Mouse (Mus musculus): ENCODE results near the gene Cldn22.
"Not testable (repeated sequence)": the region's sequence is repeated elsewhere in the genome, so short reads cannot be mapped to it uniquely, and the experiment has no call there.

Cldn22 gene

DNA sequence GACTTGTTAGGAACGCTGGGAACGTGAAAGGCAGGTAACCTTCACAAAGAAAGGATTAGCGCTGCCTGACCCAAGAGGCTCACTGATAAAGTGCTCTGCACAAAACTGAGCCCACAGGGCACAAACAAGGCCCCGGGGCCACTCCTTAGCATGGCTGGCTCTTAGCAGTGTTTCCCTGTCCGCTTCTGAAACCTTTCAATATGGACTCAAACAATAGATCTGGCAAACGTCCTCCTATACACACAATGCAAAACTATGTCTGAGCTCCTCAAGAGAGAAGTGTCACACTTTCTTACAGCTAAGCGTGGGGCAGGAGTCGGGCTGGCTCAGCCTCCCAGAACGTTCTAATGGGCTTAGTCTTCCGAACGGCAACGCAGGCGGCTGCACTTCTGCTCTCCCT lies at the start of gene Cldn22:
Gene Cldn22, plus strand, starts transcription at position 301 of the 400 bp plus-strand sequence.
- DNase-seq (ENCODE audit: extremely low spot score): no peak

DNA sequence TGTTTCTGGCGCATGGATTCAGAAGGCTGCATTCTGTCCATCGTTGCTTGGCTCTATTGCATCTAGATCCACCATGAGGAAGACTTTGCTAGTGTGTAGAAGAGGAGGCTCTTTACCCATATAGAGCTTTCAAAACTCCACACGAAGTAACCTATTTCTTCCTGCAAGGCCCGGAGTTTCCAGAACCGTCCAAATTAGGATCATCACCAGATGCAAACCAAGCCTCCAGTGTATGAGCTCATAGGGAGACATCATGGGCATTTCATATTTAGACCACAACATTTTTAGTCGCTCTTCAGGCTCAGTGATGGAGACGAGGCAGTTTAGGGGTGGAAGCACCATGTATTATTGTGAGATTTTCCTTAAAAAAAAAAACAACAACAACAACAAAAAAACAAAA lies 46.9 kb upstream of the Cldn22 start:
- no peak for DNase-seq (ENCODE audit: extremely low spot score)

DNA sequence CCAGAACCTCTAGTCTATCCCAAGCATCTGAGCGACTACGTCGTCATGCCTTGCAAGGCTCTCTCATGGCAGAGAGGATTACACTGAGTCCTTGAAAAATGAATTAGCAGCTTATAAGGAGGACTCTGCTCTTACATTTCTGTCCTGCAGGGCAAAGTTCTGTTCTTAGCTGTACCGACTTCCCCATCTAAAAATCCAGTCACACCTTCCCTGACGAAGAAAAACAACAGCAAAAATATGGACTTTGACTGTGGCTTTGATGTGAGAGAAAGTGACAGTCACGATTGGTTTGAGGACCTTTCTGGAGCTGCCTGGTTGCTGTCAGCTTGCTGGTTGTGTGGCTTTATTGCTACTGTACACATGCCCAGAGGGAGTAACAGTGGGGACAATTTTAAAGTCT lies 44.7 kb upstream of the Cldn22 start:
- DNase-seq (ENCODE audit: extremely low spot score): no peak

DNA sequence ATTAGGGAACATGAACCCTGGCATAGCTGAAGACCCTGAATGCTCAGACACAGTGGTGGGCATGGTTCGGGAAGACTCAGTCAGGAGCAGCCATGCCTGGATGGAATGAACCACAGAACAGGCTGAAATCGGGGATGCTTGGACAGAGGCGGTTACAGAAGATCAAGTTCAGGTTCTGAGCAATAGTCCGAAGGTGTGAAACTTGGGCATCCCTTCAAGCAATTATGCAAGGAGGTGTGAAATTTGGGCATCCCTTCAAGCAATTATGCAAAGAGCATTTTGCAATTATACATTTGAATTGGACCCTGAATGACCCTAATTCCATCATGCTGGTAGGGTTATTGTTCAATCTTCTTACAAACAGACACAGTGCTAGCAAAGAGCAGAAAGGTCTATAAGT lies 42.4 kb upstream of the Cldn22 start:
- DNase-seq (ENCODE audit: extremely low spot score): no peak

DNA sequence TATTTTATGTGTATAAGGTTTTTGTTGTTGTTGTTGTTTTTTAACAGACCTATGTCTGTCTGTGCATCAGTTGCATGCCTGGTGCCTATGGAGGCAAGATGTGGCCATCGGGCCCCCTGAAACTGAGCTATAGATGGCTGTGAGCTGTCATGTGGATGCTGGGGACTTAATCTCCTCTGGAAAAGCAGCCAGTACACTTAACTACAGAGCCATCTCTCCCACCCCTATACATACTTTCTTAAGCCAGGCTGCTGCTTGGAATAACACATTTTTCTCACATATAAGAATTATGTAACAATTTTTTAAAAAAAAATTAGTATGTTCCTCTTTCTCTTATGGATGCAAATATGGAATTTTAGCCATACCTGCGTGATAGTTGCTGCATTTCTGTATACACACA lies 40.7 kb upstream of the Cldn22 start:
- no peak for DNase-seq (ENCODE audit: extremely low spot score)

DNA sequence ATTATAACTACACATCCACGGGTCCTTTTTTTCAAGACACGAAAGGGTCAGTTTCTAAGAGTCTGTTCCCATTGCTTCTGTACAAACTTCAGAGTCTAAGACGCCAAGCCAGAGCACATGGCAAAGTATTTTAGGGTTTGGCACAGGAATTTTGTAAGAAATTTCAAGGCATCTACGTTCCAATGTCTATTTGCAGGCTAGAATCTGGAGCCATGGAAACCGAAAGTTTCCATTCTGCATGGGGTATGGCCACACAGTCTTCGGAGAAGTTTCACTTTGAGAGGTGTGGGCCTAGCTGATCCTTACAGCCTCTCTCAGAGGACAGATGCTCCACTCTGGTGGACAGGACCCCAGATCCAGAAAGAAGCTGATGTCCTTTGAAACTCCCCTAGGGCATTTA lies 40.3 kb upstream of the Cldn22 start:
- DNase-seq (ENCODE audit: extremely low spot score): no peak

DNA sequence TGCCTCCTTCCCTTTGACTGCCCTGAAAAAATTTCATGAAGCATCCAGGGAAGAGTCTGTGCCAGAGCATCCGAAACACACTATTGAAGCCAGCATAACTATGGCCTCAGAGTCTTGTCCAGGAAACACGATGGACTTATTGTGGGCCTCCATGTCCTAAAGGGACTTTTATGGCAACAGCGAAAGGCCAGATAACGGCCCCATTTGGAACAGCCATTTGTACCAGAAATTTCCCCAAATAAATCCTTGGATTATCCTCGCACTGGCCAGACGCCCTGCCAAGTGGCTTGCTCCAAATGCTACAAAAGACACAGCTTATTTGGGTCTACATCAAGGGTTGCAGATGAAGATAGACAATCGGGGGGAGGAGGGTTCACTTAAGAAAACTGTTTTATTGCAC lies 39.8 kb upstream of the Cldn22 start:
- DNase-seq (ENCODE audit: extremely low spot score): no peak

DNA sequence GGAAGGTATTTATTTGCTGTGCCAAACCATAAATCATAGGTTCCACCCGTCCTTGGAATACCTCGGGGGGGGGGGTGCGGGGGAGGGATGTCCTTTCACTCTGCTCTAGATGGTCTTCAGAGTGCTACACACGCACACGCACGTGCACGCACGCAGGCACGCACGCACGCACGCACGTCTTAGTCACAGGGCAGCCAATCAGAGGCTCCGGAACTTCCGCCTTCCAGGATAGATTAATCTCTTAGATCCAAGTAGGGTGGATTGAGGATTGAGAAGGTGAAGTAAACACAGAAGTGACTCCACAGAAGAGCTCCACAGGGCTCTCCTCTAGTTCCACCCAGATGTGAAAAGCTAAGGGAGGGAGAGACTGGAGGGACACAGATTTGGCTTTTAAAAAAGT lies 38.0 kb upstream of the Cldn22 start:
- no peak for DNase-seq (ENCODE audit: extremely low spot score)

DNA sequence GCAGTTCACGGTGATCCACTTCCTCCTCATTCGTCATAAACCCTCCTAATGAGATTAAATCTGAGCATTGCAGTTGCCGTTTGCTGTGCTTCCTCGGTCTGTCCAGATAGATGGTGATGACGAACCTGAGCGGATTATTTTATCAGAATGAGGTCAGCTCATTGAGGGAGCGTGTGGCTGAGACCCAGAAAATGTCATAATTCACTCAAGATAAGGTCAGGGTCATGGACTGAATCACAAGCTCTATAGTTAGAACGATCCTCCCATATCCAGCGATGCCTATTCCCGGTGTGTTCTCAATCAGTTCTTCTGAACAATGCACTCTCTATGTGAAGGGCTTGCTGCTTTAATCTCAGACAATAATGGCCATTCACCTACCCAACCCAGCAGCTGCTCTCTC lies 36.6 kb upstream of the Cldn22 start:
- DNase-seq (ENCODE audit: extremely low spot score): no peak

DNA sequence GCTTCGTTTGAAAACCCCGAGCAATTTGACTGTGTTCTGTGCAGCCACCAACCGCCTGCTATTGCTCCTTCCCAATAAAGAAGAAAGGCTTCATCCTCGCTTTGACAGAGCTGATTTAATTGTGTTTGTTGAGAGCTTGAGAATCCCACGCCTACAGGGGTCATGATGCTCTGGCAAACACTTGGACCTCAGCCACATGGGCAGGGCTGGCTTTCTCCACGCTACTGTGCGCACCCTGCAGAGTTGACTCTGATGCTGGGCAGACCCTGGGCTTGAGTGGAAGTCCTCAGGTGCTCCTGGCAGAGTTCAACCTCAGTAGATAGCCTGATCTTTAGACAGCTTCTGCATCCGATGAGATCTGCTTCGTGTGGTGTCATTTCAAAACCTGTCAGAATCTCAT lies 32.3 kb upstream of the Cldn22 start:
- DNase-seq (ENCODE audit: extremely low spot score): no peak

DNA sequence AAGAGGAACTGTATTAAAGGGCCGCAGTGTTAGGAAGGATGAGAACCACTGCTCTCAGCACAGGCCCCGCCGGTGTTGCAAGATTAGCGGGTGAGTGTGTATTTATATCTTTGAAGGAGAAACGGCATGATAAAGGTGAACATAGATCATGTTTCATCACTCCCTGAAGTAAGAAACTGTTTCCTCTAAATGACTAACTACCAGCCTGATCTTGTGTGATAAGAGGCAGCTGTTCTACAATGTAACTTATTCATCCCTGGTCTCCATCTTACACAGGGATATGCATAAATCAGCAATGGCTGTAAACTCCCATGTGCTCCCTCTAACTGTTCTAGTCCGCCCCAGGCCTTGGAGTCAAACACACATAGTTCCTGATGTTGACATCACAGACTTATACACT lies 24.8 kb upstream of the Cldn22 start:
- DNase-seq (ENCODE audit: extremely low spot score): no peak

DNA sequence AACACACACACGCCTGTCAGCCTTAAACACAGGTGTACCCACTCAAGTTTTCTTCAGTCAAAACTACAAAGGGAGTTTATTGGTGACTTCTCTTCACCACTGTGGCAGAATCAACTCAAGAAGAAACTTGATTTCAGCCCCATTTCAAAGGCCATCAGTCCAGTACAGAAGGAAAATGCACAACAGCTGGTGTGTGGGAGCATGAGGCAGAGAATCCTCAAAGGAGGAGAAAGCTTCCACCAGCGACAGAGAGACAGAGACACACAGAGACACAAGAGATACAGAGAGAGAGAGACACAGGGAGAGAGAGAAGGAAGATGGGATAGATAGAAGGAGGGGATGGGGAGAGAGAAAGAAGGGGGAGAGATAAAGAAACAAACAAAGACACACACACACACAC lies 21.9 kb upstream of the Cldn22 start:
- no peak for DNase-seq (ENCODE audit: extremely low spot score)

DNA sequence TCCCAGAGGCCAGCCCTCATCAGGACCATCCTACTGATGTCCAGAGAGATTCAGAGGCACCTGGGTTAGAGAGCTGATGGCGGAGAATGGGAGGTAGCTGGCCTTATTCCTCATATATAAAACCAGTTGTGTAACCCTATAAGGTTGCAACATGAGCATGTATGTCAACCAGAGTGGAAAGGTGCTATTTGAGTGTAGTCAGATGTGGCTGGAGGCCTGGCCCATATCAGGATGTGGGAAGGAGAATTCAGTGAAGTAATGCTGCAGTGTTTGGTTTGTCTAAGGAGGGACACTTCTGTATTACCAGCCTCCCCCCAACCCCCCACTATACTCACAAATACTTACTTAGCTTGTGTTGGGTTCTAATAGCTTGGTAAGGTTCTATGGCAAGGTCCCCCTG lies 20.0 kb upstream of the Cldn22 start:
- DNase-seq (ENCODE audit: extremely low spot score): no peak

DNA sequence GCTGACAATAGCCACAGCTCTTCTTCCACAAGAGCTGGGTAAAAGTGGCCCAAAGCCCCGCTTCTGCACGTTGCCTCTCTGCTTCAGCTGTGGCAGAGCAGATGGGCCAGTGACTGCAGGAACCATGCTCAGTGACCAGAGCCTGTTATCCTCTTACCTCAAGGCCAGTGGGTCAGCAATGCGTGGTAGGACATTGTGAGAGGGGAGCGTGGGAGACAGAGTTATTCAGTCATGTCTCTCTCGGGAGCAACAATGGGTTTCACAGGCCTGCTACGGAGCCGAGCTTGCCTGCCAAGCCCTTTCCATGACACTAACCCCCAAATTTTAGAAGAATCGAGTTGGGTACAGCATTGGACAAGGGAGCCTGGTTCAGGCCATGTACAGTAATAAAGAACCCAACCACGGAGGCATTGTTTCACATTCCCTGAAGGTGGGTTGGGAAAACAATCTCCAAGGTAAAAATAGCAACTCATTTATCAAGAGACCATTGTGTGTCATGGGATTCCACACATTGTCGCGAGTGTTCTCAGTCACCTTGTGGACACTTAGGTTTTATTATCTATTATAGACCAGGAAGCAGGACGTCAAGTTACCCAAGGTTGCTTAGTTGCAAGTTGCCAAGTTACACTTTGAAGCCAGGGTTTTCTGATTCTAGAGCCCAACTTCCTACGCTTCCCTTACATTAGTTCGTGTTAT lies 14.2 kb upstream of the Cldn22 start:
- no peak for DNase-seq (ENCODE audit: extremely low spot score)

DNA sequence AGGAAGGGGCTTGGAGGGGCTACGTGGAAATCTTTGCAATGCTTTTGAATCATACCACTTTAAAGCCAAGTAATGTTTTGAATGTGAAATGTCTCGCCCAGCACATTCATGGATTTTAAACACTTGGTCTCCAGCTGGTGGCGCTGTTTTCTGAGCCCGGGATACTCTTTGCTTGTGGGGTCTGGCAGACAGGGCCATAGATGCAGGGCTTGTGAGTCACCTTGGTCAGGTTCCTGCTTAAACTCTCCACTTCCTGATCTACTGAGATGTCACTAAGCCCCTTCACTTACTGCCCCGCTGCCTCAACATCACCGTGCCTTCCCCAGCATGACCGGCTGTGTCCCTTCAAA lies 13.6 kb upstream of the Cldn22 start:
- no peak for DNase-seq (ENCODE audit: extremely low spot score)

DNA sequence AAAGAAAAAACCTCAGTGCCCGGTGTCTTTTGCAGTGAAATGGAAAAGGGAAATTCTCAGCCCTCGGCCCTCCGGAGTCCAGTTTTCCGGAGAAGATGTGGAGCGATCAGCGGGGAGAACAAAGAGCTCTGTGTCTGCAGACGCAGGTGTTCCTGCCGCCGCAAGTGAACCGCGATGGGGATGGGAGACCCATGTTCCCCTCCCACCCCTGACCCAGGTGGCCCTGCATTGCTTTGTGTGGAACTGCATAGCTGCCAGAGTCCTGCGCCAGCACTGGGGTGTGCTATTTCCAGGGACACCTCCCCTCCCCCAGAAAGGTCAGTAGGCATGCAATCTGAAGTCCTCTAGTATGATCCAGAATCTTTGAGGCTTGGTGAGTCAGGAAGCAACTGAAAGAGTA lies 13.1 kb upstream of the Cldn22 start:
- no peak for DNase-seq (ENCODE audit: extremely low spot score)

DNA sequence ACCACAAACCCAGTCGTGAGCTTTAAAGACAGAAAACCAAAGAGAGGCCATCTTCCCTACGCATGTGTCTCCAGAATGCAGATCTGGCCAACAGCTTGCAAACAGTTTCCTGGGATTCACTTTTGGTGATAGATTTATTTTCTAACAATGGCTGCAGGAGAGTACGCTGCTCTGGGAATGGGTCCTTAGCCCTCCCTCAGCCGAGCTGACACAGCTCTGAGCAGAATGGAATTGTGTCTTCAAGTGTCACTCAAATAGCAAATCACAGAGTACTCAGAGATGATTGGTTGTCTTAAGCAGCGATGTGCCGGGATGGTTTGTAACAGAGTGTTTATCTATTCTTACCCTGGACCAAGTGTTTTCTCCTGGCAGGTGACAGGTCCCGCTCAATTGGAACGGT lies 5.2 kb upstream of the Cldn22 start:
- no peak for DNase-seq (ENCODE audit: extremely low spot score)

DNA sequence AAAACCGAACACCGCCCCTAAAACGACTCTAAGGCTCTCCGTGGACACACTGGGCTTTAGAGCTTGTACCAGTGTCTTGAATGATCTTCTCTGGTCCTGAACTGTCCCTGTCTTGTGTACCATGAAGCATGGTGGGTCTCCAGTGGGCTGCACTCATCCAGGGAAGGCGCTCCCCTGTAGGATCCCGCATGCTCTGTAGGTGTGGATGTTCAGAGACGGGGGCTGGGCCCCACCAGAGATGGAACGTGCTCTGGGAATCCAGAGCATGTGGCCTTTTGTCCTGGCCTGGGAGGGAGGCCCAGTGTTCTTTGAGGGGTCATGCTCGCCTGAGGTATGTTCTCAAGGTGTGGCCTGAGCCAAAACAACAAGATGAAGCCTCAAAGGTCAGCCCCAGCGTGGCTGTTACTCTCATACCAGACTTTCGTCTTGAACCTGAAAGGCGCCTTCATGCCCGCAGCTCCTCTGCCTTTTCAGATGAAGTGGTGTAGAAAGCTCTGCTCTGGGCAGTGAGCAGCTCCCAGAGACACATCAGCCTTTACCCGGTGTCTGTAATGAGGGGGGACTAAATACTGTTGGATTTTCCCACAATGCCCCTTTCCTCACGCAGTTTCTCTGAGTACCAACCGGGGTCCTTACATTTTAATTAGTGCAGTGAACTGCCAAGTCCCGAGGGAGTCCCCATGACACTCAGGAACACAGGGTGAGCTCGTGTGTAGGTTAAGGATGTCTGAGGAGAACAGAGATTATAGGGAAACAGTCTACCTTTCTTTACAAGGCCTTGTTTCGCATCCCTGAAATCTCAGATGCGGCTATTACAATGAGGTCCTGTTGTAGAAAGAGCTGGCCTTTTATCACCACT lies 3.1 kb upstream of the Cldn22 start:
- no peak for DNase-seq (ENCODE audit: extremely low spot score)

DNA sequence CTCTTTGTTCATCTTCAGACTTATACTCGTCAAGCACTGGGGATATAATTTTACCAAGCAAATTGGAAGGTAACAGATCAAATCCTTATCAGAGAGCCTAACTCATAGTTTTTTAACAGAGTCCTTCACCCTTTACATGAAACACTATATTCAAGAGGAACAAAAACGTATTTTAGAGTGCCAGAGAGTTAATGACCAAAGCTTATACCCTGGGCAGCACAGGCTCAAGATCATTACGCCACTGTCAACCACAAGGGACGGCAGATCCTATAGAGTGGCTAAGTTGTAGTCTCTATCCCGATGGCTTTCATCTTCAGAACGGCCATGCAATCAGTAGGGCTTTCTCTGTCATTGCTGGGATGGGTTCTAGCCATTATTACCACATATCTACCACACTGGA lies 2.4 kb upstream of the Cldn22 start, which contains the start of gene Cldn24:
Gene Cldn24, plus strand, starts transcription at position 301 of the 400 bp plus-strand sequence.
- DNase-seq (ENCODE audit: extremely low spot score): no peak

DNA sequence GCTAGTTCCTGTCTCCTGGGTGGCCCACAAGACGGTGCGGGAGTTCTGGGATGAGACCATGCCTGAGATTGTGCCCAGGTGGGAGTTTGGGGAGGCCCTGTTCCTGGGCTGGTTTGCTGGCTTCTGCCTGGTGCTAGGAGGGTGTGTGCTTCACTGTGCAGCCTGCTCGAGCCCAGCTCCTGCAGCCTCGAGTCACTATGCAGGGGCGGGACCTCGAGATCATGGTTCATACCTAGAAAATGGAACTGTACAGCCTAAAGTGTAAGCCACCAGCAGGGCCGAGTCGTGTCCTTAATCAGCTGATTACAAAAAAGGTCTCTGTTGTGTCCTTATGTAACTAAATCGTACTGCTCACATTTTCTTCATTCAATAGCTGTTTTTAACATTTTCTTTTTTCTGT lies 1.7 kb upstream of the Cldn22 start:
- not testable (repeated sequence) for DNase-seq (ENCODE audit: extremely low spot score)

DNA sequence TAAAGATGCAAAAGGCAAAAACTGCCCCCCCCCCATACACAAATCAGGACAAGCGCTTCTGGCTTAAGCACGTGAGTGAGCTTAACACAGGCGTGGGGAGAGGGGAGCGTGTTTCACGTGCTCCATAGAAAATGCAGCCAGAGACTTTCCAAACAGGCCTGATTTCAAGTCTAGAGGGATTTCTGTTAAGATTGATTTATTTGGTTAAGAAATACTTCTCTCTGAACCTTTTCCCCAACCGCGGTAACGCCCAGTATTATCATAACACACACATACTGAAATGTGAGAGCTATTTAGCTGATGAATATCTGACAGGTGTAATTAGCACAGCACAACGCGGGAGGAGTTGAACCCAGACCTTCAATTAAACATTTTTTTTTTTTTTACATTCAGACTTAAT lies 505 bp upstream of the Cldn22 start:
- DNase-seq (ENCODE audit: extremely low spot score): no peak

DNA sequence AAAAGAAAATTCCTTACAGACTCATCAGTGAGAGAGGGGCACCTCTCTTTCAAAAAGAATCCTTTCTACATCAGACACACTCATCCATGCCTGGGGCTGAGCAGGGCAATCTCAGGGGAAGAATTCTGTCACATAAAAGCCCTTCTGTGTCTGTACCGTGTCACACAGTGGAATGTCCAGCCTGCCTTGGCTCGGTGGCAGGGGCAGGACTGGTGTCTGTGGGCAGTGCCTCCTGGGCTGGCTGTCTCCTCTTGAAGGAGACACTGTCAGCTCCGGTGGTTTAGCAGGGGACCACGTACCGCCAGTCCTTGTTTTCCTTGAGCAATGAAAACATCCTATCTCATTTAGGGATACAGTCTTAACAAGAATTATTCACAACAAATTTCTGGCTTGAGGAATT lies 1.3 kb downstream of the Cldn22 start:
- no peak for DNase-seq (ENCODE audit: extremely low spot score)

DNA sequence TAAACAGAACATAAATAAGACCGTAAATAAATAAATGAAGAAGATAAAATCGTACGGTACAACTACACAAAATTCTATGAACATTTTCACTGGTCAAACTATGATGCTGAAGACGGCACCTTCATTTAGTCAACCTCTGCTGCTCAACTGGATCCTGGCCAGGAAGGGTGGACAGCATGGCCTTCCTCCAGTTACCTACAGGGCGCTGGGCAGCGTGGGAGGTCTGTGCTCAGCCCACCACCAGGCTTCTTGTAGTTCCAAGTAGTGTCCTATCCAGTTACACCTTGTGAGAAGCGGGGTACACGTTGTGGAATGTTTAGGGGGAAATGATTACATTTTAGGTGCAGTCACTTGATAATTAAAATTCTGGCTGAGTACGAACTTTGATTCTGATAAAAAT lies 2.6 kb downstream of the Cldn22 start:
- DNase-seq (ENCODE audit: extremely low spot score): no peak

DNA sequence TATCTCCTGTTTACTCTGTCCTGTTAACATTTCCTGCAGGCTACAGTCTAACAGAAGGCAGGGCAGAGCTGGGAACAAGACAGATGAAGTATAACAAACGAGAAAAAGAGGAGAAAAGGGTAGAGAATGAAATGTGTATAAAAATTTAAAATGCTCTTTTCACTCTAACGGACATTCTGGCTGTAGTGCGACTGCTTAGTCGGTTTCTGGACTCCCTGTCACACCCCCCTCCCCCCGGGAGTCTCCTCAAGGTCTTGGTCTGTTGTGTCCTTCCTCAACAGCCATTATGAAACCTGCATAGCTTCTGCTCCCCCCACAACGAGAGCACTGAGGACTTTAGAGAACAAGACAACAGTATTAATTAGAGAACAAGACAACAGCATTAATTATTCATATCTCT lies 8.3 kb downstream of the Cldn22 start:
- DNase-seq (ENCODE audit: extremely low spot score): no peak
